Mouse (Mus musculus) mouse embryonic stem cell (cell line): Measurements from ENCODE around the gene Tas1r2.

Experiments
- in situ Hi-C, 2 experiments: fragments of 300-500 bp; cut with MboI; formaldehyde crosslinking; loops; 1 replicate in 1 of 2; 3 replicates in 1 of 2; pipeline ENCODE4 v1.14.3; 2019 to 2020; ENCODE audit warnings: low sequenced_read_pairs in 2 of 2, low pct_unique_long_range_greater_than_20kb in 1 of 2, mixed read lengths in 1 of 2; ENCODE audit not compliant: unreplicated experiment in 1 of 2

Gene Tas1r2

GRCm38 (mm10) chr4:139653238-139653637 lies at the start of gene Tas1r2:
TSS of gene Tas1r2 (plus strand) at chr4:139653538.
- in situ Hi-C loops: no loop called here

DNA sequence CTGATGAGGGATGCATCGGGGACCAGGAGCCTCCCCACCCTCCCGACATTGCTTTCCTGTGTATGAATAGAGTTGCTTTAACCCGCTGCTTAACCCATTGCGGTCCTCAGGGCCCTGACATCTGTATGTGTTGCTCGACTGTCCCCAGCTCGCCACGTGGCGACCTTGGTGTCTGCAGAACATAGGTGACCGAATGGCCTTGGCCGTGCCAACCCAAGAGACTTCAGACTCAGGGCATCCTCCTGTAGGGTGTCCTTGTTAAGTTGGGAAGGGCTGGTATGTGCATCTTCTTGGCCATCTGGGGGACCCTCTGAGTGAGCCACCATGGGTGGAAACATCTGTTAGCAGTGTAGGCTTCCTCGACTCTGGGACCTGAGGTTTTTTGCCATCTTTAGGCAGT lies 48.1 kb upstream of the Tas1r2 start:
- in situ Hi-C loops: no loop called here

DNA sequence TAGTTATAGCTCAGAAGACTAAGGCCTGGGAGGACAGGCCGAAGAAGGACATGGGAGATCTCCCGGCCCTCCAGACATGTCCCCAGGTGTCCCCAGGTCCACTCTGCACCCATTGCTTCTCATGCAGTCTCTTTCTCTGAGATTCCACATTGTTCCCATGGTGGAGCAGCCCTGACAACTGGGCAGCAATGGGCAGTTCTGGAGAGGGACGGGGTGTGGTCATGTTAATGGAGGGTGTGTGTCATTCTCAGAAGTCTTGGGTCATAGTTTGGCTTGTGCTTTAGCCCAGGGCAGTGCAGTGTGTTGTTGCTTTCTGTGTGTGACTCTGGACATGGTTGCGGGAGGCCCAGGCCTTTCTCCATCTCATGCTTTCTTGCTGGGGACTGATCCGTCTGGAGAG lies 46.6 kb upstream of the Tas1r2 start:
- in situ Hi-C loops: no loop called here

- in situ Hi-C loops: no loop called here
Measured at GRCm38 (mm10) chr4:139608975-139609374, 44.4 kb upstream of the Tas1r2 start.

- in situ Hi-C loops: no loop called here
Measured at GRCm38 (mm10) chr4:139610954-139611353, 42.4 kb upstream of the Tas1r2 start.

DNA sequence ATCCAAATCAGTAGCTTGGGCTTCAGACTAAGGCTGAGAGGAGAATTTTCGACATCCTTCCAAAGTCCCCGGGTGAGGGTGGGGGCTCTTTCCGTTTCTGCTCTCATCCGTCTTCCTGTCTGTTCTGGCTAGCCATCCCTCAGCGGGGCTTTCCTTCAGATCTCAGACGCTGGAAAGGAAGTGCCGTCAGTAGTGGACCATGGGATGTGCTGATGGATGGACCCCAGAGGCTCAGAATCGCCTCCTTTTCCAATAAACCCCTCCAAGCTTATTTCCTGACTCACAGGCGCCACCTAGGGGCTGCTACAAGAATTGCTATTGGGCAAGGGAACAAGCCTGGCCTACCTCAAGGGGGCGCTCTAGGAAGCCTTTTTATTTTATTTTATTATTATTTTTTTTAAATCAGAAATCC lies 41.8 kb upstream of the Tas1r2 start:
- in situ Hi-C loops: no loop called here

DNA sequence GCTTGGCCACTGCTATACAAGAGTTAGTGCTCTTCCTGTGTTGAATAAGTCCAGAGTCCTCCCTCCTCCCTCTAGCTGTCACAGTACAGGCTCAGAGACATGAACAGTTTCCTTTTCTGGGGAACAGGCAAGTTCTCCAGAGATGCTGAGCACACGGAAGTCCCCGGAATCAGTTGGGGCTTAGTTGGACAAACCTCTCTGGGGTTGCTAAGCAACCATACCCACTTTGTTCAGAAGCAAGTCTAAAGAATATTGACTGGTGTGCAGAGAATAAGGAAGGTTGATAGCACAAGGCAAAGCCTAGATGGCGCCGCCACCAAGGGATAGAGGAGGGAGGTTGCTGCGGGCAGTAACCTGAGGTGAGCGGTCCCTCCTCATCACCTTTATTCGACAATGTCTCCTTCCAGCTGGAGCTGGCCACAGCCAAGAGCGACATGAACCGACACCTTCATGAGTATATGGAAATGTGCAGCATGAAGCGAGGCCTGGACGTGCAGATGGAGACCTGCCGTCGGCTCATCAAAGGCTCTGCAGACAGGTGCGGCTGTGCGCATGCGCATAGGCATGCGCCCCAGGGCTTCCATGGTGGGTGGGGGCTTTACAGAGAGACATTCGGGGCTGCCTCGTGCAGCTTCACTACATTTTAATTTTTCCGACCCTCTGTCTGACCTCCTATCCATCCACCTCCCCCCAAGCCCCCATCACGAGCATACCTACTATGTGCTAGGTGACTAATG lies 38.6 kb upstream of the Tas1r2 start:
- in situ Hi-C loops: no loop called here

- in situ Hi-C loops: no loop called here
Measured at GRCm38 (mm10) chr4:139616276-139617000, 36.9 kb upstream of the Tas1r2 start.

DNA sequence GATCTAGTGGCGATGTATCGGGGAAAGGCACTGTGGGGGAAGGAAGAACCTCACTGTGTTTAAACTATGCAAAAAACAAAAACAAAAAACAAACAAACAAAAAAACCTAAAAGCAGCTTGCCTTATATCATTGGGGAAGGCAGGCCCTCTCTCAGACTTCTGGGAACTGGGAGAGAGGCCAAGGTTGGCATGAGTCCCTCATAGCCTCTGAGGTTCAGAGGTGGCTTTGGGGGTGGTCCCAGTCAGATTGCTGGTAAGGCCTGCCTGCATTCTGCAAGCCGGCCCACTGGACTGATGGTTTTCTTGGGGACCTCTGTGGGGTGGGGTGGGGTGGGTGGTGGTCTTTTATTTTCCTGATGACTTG lies 36.4 kb upstream of the Tas1r2 start:
- in situ Hi-C loops: no loop called here

DNA sequence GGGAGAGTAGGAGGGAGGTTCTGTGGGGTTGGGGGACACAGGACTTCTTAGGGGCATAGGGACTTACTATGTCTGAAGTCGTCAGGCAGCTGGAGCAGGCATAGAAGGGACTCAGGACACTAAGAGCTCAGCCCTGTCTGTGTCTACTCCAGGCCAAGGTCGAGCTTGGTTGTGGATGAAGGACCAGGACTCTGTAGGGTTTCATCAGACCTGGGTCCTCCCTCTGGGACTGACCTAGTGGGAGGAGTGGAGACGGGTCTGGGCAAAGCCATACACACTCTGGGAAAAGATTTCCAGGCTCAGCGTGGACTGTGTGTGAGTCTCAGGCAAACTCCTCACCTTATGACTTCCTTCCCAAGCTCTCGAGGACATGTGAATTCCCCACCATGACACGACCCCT lies 33.6 kb upstream of the Tas1r2 start:
- in situ Hi-C loops: no loop called here

DNA sequence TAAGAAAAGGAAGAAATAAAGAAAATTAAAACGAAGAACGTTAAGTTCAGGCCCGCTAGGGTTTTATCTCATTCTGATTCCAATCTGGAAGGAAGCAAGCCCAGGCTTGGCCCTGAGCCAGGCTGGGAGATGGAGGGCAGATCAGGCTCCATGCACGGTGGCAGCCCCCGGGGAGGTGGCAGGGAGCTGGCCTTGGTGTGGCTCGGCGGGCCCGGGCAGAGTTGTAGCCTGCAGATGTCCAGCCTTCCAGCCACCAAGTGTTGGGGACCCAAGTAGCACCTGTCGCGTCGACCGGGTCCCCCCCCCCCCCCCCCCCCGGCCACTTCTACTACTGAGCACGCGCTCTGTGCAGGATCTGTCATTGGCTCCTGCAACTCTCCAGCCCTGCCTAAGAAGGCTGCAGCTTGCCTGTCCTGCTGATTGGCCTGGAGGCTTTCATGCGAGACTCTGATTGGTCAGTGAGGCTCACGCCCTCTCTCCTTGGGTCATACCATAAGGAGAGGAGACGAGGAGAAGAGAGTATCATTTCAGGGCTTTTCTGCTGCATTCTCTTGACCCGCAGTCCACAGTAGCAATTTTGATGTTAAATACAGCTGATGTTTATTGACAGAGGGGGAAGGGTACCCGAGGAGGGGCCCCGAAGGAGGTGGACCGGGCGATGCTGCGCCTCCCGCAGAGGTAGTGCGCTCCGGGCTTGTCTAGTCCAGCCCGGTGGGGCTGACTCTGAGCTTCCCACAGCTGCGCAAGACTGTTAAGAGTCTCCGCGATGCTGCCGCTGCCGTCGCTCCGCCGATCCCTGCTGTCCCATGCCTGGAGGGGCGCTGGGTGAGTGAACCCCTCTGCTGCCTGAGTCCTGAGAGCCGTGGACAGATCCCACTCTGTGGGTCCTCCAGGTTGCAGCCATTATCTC lies 30.7 kb upstream of the Tas1r2 start, which contains the start of gene Aldh4a1:
TSS of gene Aldh4a1 (plus strand) at position 494 of the 910 bp plus-strand sequence.
- in situ Hi-C loops: no loop called here

DNA sequence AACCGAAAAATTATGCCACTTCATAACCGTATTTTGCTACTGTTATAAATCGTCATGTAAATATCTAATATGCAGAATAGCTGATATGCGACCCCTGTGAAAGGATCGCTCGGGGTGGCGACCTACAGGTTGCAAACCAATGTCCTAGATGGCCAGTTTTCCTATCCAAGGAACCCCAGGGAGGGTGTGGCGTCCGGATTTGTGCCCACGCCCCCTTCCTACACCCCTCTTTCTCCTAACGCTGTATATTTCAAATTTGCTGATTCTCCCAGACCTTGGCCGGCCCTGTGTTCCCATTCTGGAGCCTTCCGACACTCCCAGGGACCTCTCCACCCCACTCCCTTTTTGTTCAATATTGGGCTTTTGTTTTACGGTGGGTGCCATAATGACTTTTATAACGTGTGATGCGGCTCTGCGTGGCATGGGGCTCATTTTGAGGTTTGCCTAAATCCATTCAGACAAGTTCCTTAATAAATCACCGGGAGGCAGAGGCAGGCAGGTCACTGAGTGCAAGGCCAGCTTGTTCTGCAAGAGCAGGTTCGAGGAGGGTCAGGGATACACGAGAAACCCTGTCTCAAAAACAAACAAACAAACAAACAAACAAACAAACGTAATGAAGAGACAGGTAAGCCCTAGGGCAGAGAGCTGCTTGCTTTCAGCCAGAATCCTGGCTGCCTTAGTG lies 29.8 kb upstream of the Tas1r2 start:
- in situ Hi-C loops: no loop called here

- in situ Hi-C loops: no loop called here
Measured at GRCm38 (mm10) chr4:139624116-139624489, 29.2 kb upstream of the Tas1r2 start.

- in situ Hi-C loops: loop anchor here in 1 of 2 experiments (25.0 kb wide), 1 partner anchor 112 kb away; no protein-coding TSS in a partner anchor
Measured at GRCm38 (mm10) chr4:139624706-139625105, 28.6 kb upstream of the Tas1r2 start.

- in situ Hi-C loops: loop anchor here in 1 of 2 experiments (25.0 kb wide), 1 partner anchor 115 kb away; no protein-coding TSS in a partner anchor
Measured at GRCm38 (mm10) chr4:139627361-139627760, 26.0 kb upstream of the Tas1r2 start.

DNA sequence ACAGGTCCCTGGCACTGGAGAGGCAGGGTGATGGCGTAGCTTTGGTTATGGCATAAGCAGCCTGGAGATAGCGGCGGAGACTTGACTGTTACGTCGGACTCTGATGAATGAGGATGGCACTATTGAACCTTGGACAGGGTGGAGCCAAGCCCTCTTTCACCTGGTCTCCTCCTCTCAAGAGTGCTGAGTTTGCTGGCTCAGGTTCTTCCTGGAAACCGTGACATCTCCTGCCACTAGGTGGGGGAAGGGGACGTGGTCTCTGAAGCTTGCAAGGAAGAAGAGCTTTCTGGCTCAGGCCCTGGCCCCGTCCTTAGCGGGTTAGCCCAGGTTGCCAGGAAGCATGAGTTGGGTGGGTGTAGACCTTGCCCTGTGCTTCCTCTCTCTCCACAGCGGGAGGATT lies 23.2 kb upstream of the Tas1r2 start:
- in situ Hi-C loops: loop anchor here in 1 of 2 experiments (25.0 kb wide), 1 partner anchor 118 kb away; no protein-coding TSS in a partner anchor

DNA sequence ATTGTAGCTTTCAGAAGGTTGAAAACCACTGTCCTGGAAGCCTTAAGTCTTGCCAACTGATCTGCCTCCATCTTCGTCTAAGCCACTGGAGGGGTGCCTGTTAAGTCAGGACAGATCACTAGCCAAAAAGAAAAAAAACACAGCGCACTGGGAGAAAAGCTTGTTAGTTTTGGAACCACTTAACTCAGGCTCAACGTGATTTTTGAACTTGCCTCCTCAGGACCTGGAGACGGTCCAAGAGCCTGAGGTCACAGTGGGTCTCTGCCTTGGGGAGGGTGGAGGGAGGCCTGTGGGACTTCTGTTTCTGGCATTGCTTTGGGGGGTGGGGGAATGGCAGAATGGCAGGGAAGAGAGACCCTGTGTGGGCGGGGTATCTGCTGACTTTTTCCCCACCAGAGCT lies 22.2 kb upstream of the Tas1r2 start:
- in situ Hi-C loops: loop anchor here in 1 of 2 experiments (25.0 kb wide), 1 partner anchor 119 kb away; no protein-coding TSS in a partner anchor

GRCm38 (mm10) chr4:139631569-139632253 lies 21.6 kb upstream of the Tas1r2 start:
- in situ Hi-C loops: loop anchor here in 1 of 2 experiments (25.0 kb wide), 1 partner anchor 119 kb away; no protein-coding TSS in a partner anchor
